Mouse (Mus musculus): Measurements from ENCODE around the gene Pik3ip1. TPM values are rescaled to one million over a fixed set of nuclear protein-coding genes. Genes with fewer than 3 reads are reported as not detected.

Pik3ip1 gene
- total RNA-seq, 2 experiments from 2014 or later = 8.0 to 12.7 TPM

- DNase-seq = no peak
Observed at GRCm38 (mm10) chr11:3302385-3302784, 27.8 kb upstream of the Pik3ip1 start.

- DNase-seq = no peak
Observed at GRCm38 (mm10) chr11:3302792-3303191, 27.4 kb upstream of the Pik3ip1 start.

- no peak for DNase-seq
Observed at GRCm38 (mm10) chr11:3305821-3306220, 24.4 kb upstream of the Pik3ip1 start.

GRCm38 (mm10) chr11:3307875-3308274 is 22.3 kb upstream of the Pik3ip1 start:
- no peak for DNase-seq

- no peak for DNase-seq
Observed at GRCm38 (mm10) chr11:3309884-3310283, 20.3 kb upstream of the Pik3ip1 start.

GRCm38 (mm10) chr11:3310789-3311585 is 19.2 kb upstream of the Pik3ip1 start:
- DNase-seq = no peak

GRCm38 (mm10) chr11:3311586-3312347 is 18.4 kb upstream of the Pik3ip1 start:
- DNase-seq = no peak

- DNase-seq = no peak
Observed at GRCm38 (mm10) chr11:3313294-3313693, 16.9 kb upstream of the Pik3ip1 start.

- peak; percentile 74 to 84 for DNase-seq
Observed at GRCm38 (mm10) chr11:3314148-3314547, 16.1 kb upstream of the Pik3ip1 start.

- DNase-seq = no peak
Observed at GRCm38 (mm10) chr11:3318286-3318685, 11.9 kb upstream of the Pik3ip1 start.

GRCm38 (mm10) chr11:3328271-3328670 is 1.9 kb upstream of the Pik3ip1 start:
- DNase-seq = no peak

GRCm38 (mm10) chr11:3328806-3329775 is 1.1 kb upstream of the Pik3ip1 start:
- no peak for DNase-seq

- DNase-seq = peak; percentile 88 to 91
Observed at GRCm38 (mm10) chr11:3330566-3330965, 365 bp downstream of the Pik3ip1 start.

GRCm38 (mm10) chr11:3330991-3331750 is 970 bp downstream of the Pik3ip1 start:
- peak in 1 of 2 experiments; percentile 20 for DNase-seq

- peak; percentile 95 to 96 for DNase-seq
Observed at GRCm38 (mm10) chr11:3331756-3332642, 1.8 kb downstream of the Pik3ip1 start.

GRCm38 (mm10) chr11:3333111-3333695 is 3.0 kb downstream of the Pik3ip1 start:
- no peak for DNase-seq

GRCm38 (mm10) chr11:3334141-3334710 is 4.0 kb downstream of the Pik3ip1 start:
- DNase-seq = peak in 1 of 2 experiments; percentile 41

GRCm38 (mm10) chr11:3334711-3335316 is 4.6 kb downstream of the Pik3ip1 start:
- no peak for DNase-seq

GRCm38 (mm10) chr11:3335651-3336216 is 5.5 kb downstream of the Pik3ip1 start:
- DNase-seq = peak; percentile 63 to 65

Measured in adrenal gland, postnatal 36 days (tissue).